Mouse (Mus musculus) Patski (cell line): ENCODE results near the gene Gm15557. TPM values are rescaled to one million over a fixed set of nuclear protein-coding genes. Genes with fewer than 3 reads are reported as not detected.

ENCODE experiments used
- ATAC-seq: fragments of 100-300 bp; one replicate; pipeline ENCODE4 v1.8.0; 2021
- CTCF ChIA-PET: fragments of 350-600 bp; sonication (Branson Sonifier 250); formaldehyde crosslinking; loops from one replicate; lab custom pipeline; 2022; ENCODE audit warnings: inconsistent platforms; lab: Charles Lee
- POLR2A ChIA-PET: fragments of 350-600 bp; sonication (Branson Sonifier 250); formaldehyde crosslinking; loops from one replicate; lab custom pipeline; 2022; ENCODE audit warnings: antibody characterized with exemption, inconsistent platforms; lab: Charles Lee
- DNase-seq: peaks from one replicate; pipeline ENCODE4 v3.0.0-alpha.2; 2011; ENCODE audit warnings: low read depth, low spot score
- H3K27me3 ChIP-seq: fragments of 371-371 bp; one replicate; pipeline ENCODE4 v1.5.1; 2021
- CTCF ChIP-seq: fragments of 100-300 bp; IDR thresholded peaks from one replicate; pipeline ENCODE4 v1.5.1; 2021
- in situ Hi-C: fragments of 300-500 bp; cut with MboI; formaldehyde crosslinking; loops from 3 replicates; pipeline ENCODE4 v1.11.1; 2018; ENCODE audit warnings: low pct_unique_long_range_greater_than_20kb, mixed read lengths
- polyA plus RNA-seq: library from polyadenylated mRNA; unstranded; gene quantifications from one replicate; pipeline ENCODE4 v1.2.3, GENCODE M21; 2021

The Gm15557 gene
- polyA plus RNA-seq, 1 experiment from 2014 or later = not detected

- peak; percentile 74 for ATAC-seq
- POLR2A ChIA-PET = interaction anchor here (1.4 to 2.4 kb wide), 3 partner anchors 26 to 80 kb away, joined by 3 to 10 read pairs (median 4); no protein-coding TSS in a partner anchor
- CTCF ChIA-PET = interaction anchor here (1.1 to 2.5 kb wide), 2 partner anchors 9 to 17 kb away, joined by 3 to 7 read pairs; no protein-coding TSS in a partner anchor
- DNase-seq = peak; percentile 54
- in situ Hi-C loops = no loop called here
- TF ChIP-seq CTCF = no peak
- no peaks in the 10 kb centered on the region for H3K27me3 ChIP-seq
Observed at GRCm38 (mm10) chr2:155929531-155930442, 10.7 kb upstream of the Gm15557 start, which contains the start of gene Uqcc1. Uqcc1 (minus strand) TSS chr2:155930310.

- ChIA-PET POLR2A (interaction anchor here (0.5 to 1.1 kb wide), 2 partner anchors 16 to 1568 kb away, joined by 3 to 5 read pairs; no protein-coding TSS in a partner anchor), CTCF (interaction anchor here (1.1 to 1.2 kb wide), 3 partner anchors 9 to 108 kb away, joined by 3 read pairs; no protein-coding TSS in a partner anchor)
- in situ Hi-C loops = no loop called here
- ATAC-seq = no peak
- no peaks in the 10 kb centered on the region for H3K27me3 ChIP-seq
- no peak for DNase-seq
- no peak for TF ChIP-seq CTCF
Observed at GRCm38 (mm10) chr2:155939897-155940529, 515 bp upstream of the Gm15557 start.

DNA sequence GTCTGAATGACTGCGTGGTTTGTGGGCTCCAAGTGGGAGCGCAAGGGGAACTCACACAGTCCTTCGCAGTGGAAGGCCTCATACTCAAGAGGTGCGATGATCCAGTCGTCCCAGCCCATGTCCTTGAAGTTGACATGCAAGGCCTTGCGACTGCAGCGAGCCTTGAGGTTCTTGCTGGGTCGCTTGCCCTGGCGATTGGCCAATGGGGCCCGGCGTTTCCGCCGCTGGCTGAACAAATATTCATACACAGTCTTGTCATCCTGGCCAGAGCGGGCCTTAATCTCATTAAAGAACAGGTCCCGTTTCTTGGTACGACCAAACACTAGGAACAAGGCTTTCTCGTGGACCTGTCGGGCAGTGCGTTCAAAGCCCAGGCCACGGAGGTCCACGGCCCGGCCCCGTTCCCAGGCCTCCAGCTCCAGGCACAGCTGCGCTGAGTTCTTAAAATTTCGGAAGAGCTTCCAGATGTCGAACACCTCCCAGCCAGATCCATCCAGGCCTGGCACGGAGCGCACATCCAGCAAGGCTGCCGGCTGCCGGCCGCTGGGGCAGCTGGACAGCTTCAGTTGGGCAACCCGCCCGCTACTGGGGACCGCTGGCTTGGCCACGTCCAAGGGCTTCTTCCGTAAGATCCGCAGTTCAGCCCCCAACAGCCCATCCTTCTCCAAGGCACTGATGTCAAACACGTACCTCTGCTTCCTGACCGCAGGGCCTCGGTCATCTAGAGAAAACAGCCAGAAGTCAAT is 1.3 kb downstream of the Gm15557 start:
- in situ Hi-C loops = no loop called here
- ChIA-PET POLR2A (interaction anchor here (0.6 kb wide), 1 partner anchor 89 kb away, joined by 3 read pairs; no protein-coding TSS in a partner anchor), CTCF (no interaction called here)
- ATAC-seq (no peak), DNase-seq (no peak)
- no peaks in the 10 kb centered on the region for H3K27me3 ChIP-seq
- TF ChIP-seq CTCF = no peak

GRCm38 (mm10) chr2:155943463-155943862 is 2.9 kb downstream of the Gm15557 start:
- ChIA-PET POLR2A (no interaction called here), CTCF (interaction anchor here (1.1 to 1.2 kb wide), 2 partner anchors 9 to 95 kb away, joined by 3 read pairs; no protein-coding TSS in a partner anchor)
- no peaks in the 10 kb centered on the region for H3K27me3 ChIP-seq
- DNase-seq (no peak), ATAC-seq (no peak)
- no peak for TF ChIP-seq CTCF
- in situ Hi-C loops = no loop called here

GRCm38 (mm10) chr2:155944685-155945084 is 4.2 kb downstream of the Gm15557 start:
- in situ Hi-C loops = loop anchor here (5.0 kb wide), 1 partner anchor 97 kb away; no protein-coding TSS in a partner anchor
- no peak for ATAC-seq

DNA sequence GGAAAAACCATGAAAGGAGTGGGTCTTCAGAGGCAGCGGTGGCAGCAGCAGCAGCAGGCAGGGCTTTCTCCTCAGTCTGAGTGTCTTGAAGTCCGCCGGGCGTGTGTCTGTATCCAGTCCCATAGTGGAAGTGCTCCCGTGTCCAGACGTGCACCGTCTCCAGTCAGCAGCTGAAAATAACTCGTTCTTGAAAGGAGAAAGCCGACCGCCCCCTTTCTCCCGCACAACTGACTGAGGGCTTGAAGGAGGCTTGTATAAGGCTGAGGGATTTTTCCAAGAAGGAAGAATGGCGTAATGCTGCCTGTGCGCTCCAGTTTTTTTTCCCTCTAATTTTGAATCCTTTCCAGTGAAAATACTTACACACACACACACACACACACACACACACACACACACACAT is 4.6 kb downstream of the Gm15557 start, which contains the start of gene Gdf5:
TSS of gene Gdf5 (minus strand) at position 244 of the 400 bp plus-strand sequence.
- ATAC-seq (no peak), DNase-seq (no peak)
- in situ Hi-C loops = loop anchor here (5.0 kb wide), 1 partner anchor 98 kb away; no protein-coding TSS in a partner anchor
- H3K27me3 ChIP-seq = no peaks in the 10 kb centered on the region
- POLR2A ChIA-PET = no interaction called here
- CTCF ChIA-PET = interaction anchor here (2.0 to 2.4 kb wide), 3 partner anchors 59 to 112 kb away, joined by 5 to 16 read pairs (median 14); no protein-coding TSS in a partner anchor
- no peak for TF ChIP-seq CTCF

More at GRCm38 (mm10) chr2:155944685-155945084, 4.2 kb downstream of the Gm15557 start:
- POLR2A ChIA-PET = interaction anchor here (0.7 kb wide), 1 partner anchor 97 kb away, joined by 3 read pairs; no protein-coding TSS in a partner anchor
- no peak for DNase-seq
- TF ChIP-seq CTCF = no peak
- CTCF ChIA-PET = interaction anchor here (0.8 to 2.3 kb wide), 4 partner anchors 7 to 117 kb away, joined by 3 to 16 read pairs (median 4); no protein-coding TSS in a partner anchor
- H3K27me3 ChIP-seq = no peaks in the 10 kb centered on the region

- DNase-seq (no peak), ATAC-seq (no peak)
- ChIA-PET POLR2A (no interaction called here), CTCF (interaction anchor here (1.0 to 2.4 kb wide), 9 partner anchors 12 to 250 kb away, joined by 3 to 16 read pairs (median 4); no protein-coding TSS in a partner anchor)
- in situ Hi-C loops = loop anchor here (5.0 kb wide), 1 partner anchor 98 kb away; no protein-coding TSS in a partner anchor
- no peak for TF ChIP-seq CTCF
- H3K27me3 ChIP-seq = no peaks in the 10 kb centered on the region
Observed at GRCm38 (mm10) chr2:155945580-155945979, 5.1 kb downstream of the Gm15557 start.

GRCm38 (mm10) chr2:155946069-155946468 is 5.5 kb downstream of the Gm15557 start:
- TF ChIP-seq CTCF = peak; percentile 97
- DNase-seq (no peak), ATAC-seq (no peak)

GRCm38 (mm10) chr2:155946499-155946898 is 6.0 kb downstream of the Gm15557 start:
- POLR2A ChIA-PET = no interaction called here
- no peak for TF ChIP-seq CTCF
- CTCF ChIA-PET = interaction anchor here (0.7 to 2.4 kb wide), 12 partner anchors 13 to 250 kb away, joined by 3 to 16 read pairs (median 4); partner anchors contain the start of gene Uqcc1
- DNase-seq (no peak), ATAC-seq (no peak)
- H3K27me3 ChIP-seq = no peaks in the 10 kb centered on the region
- in situ Hi-C loops = loop anchor here (5.0 kb wide), 1 partner anchor 99 kb away; no protein-coding TSS in a partner anchor

More at GRCm38 (mm10) chr2:155946069-155946468, 5.5 kb downstream of the Gm15557 start:
- in situ Hi-C loops = loop anchor here (5.0 kb wide), 1 partner anchor 99 kb away; no protein-coding TSS in a partner anchor
- ChIA-PET CTCF (interaction anchor here (0.7 to 2.4 kb wide), 12 partner anchors 13 to 250 kb away, joined by 3 to 16 read pairs (median 4); partner anchors contain the start of gene Uqcc1), POLR2A (no interaction called here)
- no peaks in the 10 kb centered on the region for H3K27me3 ChIP-seq
